Mouse (Mus musculus) heart, postnatal 36 days (tissue): ENCODE data around the gene Atf1. TPM values are rescaled to one million over a fixed set of nuclear protein-coding genes. Genes with fewer than 3 reads are reported as not detected.
"Not testable (repeated sequence)": the region's sequence is repeated elsewhere in the genome, so short reads cannot be mapped to it uniquely, and the experiment has no call there.

ENCODE experiments used
- DNase-seq, 2 experiments: peaks; one replicate each; pipeline ENCODE4 v3.0.0; 2021 to 2022
- intact Hi-C: fragments of 180-260 bp; cut with DNase I; formaldehyde crosslinking; loops from one replicate; pipeline ENCODE4 v1.15.1; 2025
- total RNA-seq, 2 experiments: library from RNA; stranded (reverse); gene quantifications; 2 replicates each; pipeline ENCODE4 v1.2.3; 2021

Gene Atf1
- total RNA-seq, 2 experiments from 2014 or later: 40.5 to 53.9 TPM

DNA sequence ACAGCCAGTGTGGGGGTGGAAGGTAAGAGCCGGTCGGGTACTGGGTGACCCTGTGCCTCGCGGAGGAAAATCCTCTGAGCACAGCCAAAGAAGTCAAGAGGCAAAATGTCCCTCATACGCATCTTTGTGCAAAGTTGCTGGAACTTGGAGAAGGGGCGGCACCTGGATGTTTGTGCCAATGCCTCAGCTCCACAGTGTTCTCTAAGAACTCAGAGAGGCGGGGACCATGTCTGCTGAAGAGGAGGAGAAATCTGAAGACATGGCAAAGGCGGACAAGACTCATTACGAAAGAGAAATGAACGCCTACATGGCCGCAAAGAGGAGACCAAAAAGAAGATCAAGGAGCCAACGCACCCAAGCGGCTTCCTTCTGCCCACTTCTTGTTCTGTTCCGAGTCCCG, 73.9 kb downstream of the Atf1 start:
- no peak for DNase-seq
- intact Hi-C loops: loop anchor here (5.0 kb wide), 1 partner anchor 279 kb away; no protein-coding TSS in a partner anchor

- peak in 1 of 2 experiments; percentile 40 for DNase-seq
- intact Hi-C loops: loop anchor here (5.0 kb wide), 1 partner anchor 281 kb away; no protein-coding TSS in a partner anchor
Observed at GRCm38 (mm10) chr15:100303428-100304018, 75.9 kb downstream of the Atf1 start.

- intact Hi-C loops: loop anchor here (5.0 kb wide), 1 partner anchor 282 kb away; no protein-coding TSS in a partner anchor
- peak; percentile 87 for DNase-seq
Observed at GRCm38 (mm10) chr15:100304019-100304991, 76.7 kb downstream of the Atf1 start, which contains the start of gene Mettl7a1. TSS of gene Mettl7a1 (plus strand) at chr15:100304140.

GRCm38 (mm10) chr15:100306201-100306600, 78.6 kb downstream of the Atf1 start:
- DNase-seq: no peak
- intact Hi-C loops: no loop called here

GRCm38 (mm10) chr15:100307438-100308096, 79.9 kb downstream of the Atf1 start:
- DNase-seq: peak; percentile 26 to 32
- intact Hi-C loops: not testable (repeated sequence)

Other genes starting within 250 kb of the Atf1 start
- gene Dip2b, start 189.2 kb upstream of the Atf1 start, total RNA-seq: 10 to 100 TPM; 21.0 to 21.5 TPM
- not detected for gene Tmprss12, start 53.0 kb downstream of the Atf1 start, total RNA-seq
- gene Mettl7a1, start 76.3 kb downstream of the Atf1 start, total RNA-seq: 10 to 100 TPM; 46.3 to 62.3 TPM
- gene Mettl7a3, start 107.1 kb downstream of the Atf1 start, total RNA-seq: not detected
- gene Methig1, start 125.3 kb downstream of the Atf1 start, total RNA-seq: not detected
- 1 to 10 TPM in 1 of 2 experiments, under 1 TPM in 1; 0.89 to 1.0 TPM for gene Mettl7a2, start 125.4 kb downstream of the Atf1 start, total RNA-seq
- not detected for gene Higd1c, start 136.7 kb downstream of the Atf1 start, total RNA-seq
- gene Gm5475, start 194.3 kb downstream of the Atf1 start, total RNA-seq: not detected
- gene Slc11a2, start 197.3 kb downstream of the Atf1 start, total RNA-seq: 10 to 100 TPM; 45.2 TPM
- gene Letmd1, start 241.2 kb downstream of the Atf1 start, total RNA-seq: 10 to 100 TPM; 12.2 to 14.8 TPM